Mouse (Mus musculus) bone marrow macrophage, adult 2 months (primary cell): ENCODE data around the gene Crhr2.

Experiments used
- CTCF ChIP-seq: IDR thresholded peaks from 2 replicates; pipeline ENCODE4 v1.5.1; 2012; ENCODE audit warnings: low read depth, mild to moderate bottlenecking, low read length, moderate library complexity
- POLR2A ChIP-seq: IDR thresholded peaks from 2 replicates; pipeline ENCODE4 v1.6.1; 2012; ENCODE audit warnings: mild to moderate bottlenecking, low read depth, low read length, borderline replicate concordance

DNA sequence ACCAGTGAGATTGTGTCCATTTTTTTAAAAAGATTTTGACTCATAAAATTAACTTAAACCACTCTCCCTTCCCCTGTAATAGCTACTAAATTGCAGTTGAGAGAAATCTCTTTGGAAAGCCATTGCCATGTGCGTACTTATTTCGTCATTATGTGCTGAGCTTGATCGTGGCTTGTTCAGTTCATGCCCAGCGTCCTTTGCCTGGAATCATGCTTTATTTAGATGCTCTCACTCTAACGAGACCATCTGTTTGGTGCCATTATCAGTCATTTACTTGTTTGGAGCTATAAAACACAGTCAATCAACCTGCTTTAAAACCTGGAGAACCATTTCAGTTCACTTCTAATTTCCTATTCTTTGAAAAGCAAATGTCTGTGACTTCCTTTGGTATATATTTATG lies 70.6 kb downstream of the Crhr2 start:
- TF ChIP-seq CTCF (no peak), POLR2A (no peak)
